8 mouse cellular contexts compared by ENCODE assay signal in the genomic region with DNA sequence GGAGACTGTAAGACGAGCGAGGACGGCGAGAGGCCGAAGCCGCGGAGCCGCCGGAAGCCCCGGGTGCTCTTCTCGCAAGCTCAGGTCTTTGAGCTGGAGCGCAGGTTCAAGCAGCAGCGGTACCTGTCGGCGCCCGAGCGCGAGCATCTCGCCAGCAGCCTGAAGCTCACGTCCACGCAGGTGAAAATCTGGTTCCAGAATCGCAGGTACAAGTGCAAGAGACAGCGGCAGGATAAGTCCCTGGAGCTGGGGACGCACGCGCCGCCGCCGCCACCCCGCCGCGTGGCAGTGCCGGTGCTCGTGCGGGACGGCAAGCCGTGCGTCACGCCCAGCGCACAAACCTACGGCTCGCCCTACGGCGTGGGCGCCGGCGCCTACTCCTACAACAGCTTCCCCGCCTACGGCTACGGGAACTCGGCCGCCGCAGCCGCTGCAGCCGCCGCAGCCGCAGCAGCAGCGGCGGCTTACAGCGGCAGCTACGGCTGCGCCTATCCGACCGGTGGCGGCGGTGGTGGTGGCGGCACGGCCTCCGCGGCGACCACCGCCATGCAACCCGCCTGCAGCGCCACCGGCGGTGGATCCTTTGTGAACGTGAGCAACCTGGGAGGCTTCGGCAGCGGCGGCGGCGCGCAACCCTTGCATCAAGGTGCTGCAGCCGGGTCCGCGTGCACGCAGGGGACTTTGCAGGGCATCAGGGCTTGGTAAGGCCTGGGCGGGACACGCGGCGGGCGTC. TPM values are rescaled to one million over a fixed set of nuclear protein-coding genes. Genes with fewer than 3 reads are reported as not detected.
DNase-seq lines count a peak whose midpoint lies in the region; ATAC-seq and TF ChIP-seq lines count a peak whose summit lies in the region.

No protein-coding gene starts in this region.

- peaks cover 16% of the 10 kb centered on the region for H3K4me1 ChIP-seq in lung, embryonic 16.5 days (replicated peaks; ENCODE audit: control insufficient read depth, insufficient read depth, low read length)
- peaks cover 48% of the 10 kb centered on the region for H3K4me1 ChIP-seq in embryonic facial prominence, embryonic 15.5 days
- H3K4me1 ChIP-seq in intestine, postnatal 0 days (replicated peaks; ENCODE audit: control insufficient read depth, insufficient read depth, low read length) = 0 out of 2 replicates have a peak, but pooled peaks cover 3% of the 10 kb centered on the region
- H3K4me1 ChIP-seq in neural tube, embryonic 14.5 days (ENCODE audit: control insufficient read depth, insufficient read depth, low read length) = 0 out of 2 replicates have a peak, but pooled peaks cover 3% of the 10 kb centered on the region

- ATAC-seq in lung, embryonic 16.5 days (ENCODE audit: low read depth) = no peak
- no peak for ATAC-seq in embryonic facial prominence, embryonic 15.5 days (ENCODE audit: insufficient number of reproducible peaks, low FRiP score, low TSS enrichment, low read depth)
- no peak for ATAC-seq in intestine, postnatal 0 days
- ATAC-seq in neural tube, embryonic 14.5 days (ENCODE audit: low read depth) = no peak
- ATAC-seq in megakaryocyte-erythroid progenitor cell, adult 5-6 weeks (replicated peaks; ENCODE audit: low FRiP score, low TSS enrichment, poor library complexity, severe bottlenecking) = no peak

- no peaks in the 10 kb centered on the region for H3K36me3 ChIP-seq in lung, embryonic 16.5 days (ENCODE audit: control insufficient read depth, insufficient read depth, low read length)
- no peaks in the 10 kb centered on the region for H3K36me3 ChIP-seq in embryonic facial prominence, embryonic 15.5 days
- 0 out of 2 replicates have a peak, but pooled peaks cover 7% of the 10 kb centered on the region for H3K36me3 ChIP-seq in intestine, postnatal 0 days (ENCODE audit: control insufficient read depth, insufficient read depth)
- no peaks in the 10 kb centered on the region for H3K36me3 ChIP-seq in neural tube, embryonic 14.5 days (ENCODE audit: control insufficient read depth, insufficient read depth, low read length)

- H3K9me3 ChIP-seq in lung, embryonic 16.5 days (ENCODE audit: control insufficient read depth, low read length) = no peaks in the 10 kb centered on the region
- no peaks in the 10 kb centered on the region for H3K9me3 ChIP-seq in embryonic facial prominence, embryonic 15.5 days (replicated peaks)
- no peaks in the 10 kb centered on the region for H3K9me3 ChIP-seq in intestine, postnatal 0 days (ENCODE audit: control insufficient read depth)
- no peaks in the 10 kb centered on the region for H3K9me3 ChIP-seq in neural tube, embryonic 14.5 days (ENCODE audit: control insufficient read depth, low read length)

- H3K9ac ChIP-seq in lung, embryonic 16.5 days (ENCODE audit: low read length) = no peak overlapping the region
- H3K9ac ChIP-seq in embryonic facial prominence, embryonic 15.5 days = no peak overlapping the region
- peak overlapping the region; percentile 65 for H3K9ac ChIP-seq in intestine, postnatal 0 days (ENCODE audit: low read depth, low read length)
- no peak overlapping the region for H3K9ac ChIP-seq in neural tube, embryonic 14.5 days (replicated peaks; ENCODE audit: low read depth, low read length)

- no peak overlapping the region for H3K27ac ChIP-seq in lung, embryonic 16.5 days (ENCODE audit: low read length)
- H3K27ac ChIP-seq in embryonic facial prominence, embryonic 15.5 days (replicated peaks) = no peak overlapping the region
- H3K27ac ChIP-seq in intestine, postnatal 0 days (ENCODE audit: low read depth, low read length) = peak overlapping the region; percentile 41; the same call in 1 of the 2 replicates
- no peak overlapping the region for H3K27ac ChIP-seq in neural tube, embryonic 14.5 days (ENCODE audit: low read depth, low read length)

- peak overlapping the region; percentile 33 for H3K4me3 ChIP-seq in lung, embryonic 16.5 days (ENCODE audit: low read length)
- peak overlapping the region; percentile 36 for H3K4me3 ChIP-seq in embryonic facial prominence, embryonic 15.5 days (replicated peaks)
- peak overlapping the region; percentile 54 for H3K4me3 ChIP-seq in intestine, postnatal 0 days (ENCODE audit: low read depth, low read length)
- H3K4me3 ChIP-seq in neural tube, embryonic 14.5 days (ENCODE audit: low read depth, low read length) = peak overlapping the region; percentile 4; the same call in 1 of the 2 replicates

- 0 out of 2 replicates have a peak, but pooled peaks have one; percentile 9 for TF ChIP-seq CTCF in intestine, postnatal 0 days (IDR thresholded peaks at IDR 0.05; ENCODE audit: low read depth)

- no peak for DNase-seq in lung, postnatal 25 days (ENCODE audit: low spot score)
- DNase-seq in adrenal gland, postnatal 4 days (ENCODE audit: low spot score in 2 of 2) = no peak
- no peak for DNase-seq in c-Kit-positive CD71-positive TER-119-positive erythroid progenitor cells, embryonic 14.5 days (ENCODE audit: low spot score)

- under 1% methylated on average over 84 of the region's 92 CpGs for WGBS in lung, embryonic 16.5 days
- under 1% methylated on average over 82 of the region's 92 CpGs for WGBS in embryonic facial prominence, embryonic 15.5 days
- WGBS in intestine, postnatal 0 days = under 1% methylated on average over 91 of the region's 92 CpGs
- under 1% methylated on average over 89 of the region's 92 CpGs for WGBS in neural tube, embryonic 14.5 days

- peaks cover 98% of the 10 kb centered on the region for H3K27me3 ChIP-seq in lung, embryonic 16.5 days (ENCODE audit: control insufficient read depth, insufficient read depth, low read depth, low read length)
- peaks cover 99% of the 10 kb centered on the region for H3K27me3 ChIP-seq in embryonic facial prominence, embryonic 15.5 days
- H3K27me3 ChIP-seq in intestine, postnatal 0 days (replicated peaks; ENCODE audit: control insufficient read depth, insufficient read depth, low read length) = peaks cover 79% of the 10 kb centered on the region
- peaks cover 61% of the 10 kb centered on the region for H3K27me3 ChIP-seq in neural tube, embryonic 14.5 days (ENCODE audit: control insufficient read depth, insufficient read depth, low read length)

- H3K4me2 ChIP-seq in lung, embryonic 16.5 days (ENCODE audit: low read depth, low read length) = peak overlapping the region; percentile 54
- H3K4me2 ChIP-seq in embryonic facial prominence, embryonic 15.5 days (replicated peaks) = peak overlapping the region; percentile 49
- peak overlapping the region; percentile 75 for H3K4me2 ChIP-seq in intestine, postnatal 0 days (replicated peaks; ENCODE audit: low read depth)
- peak overlapping the region; percentile 27; the same call in 1 of the 2 replicates for H3K4me2 ChIP-seq in neural tube, embryonic 14.5 days (ENCODE audit: low read depth, low read length)

RNA-seq across cellular contexts. Expression of a gene that starts 2.4 kb away (rescaled TPM):
- polyA plus RNA-seq in lung, embryonic 16.5 days (2015; fragmentation: Nextera tagmentation; extraction: Ambion mirVana) = not detected in 2 replicates
- polyA plus RNA-seq in embryonic facial prominence, embryonic 15.5 days (2015; fragmentation: Nextera tagmentation; extraction: Ambion mirVana) = 2.7 and 3.4 TPM in 2 replicates
- polyA plus RNA-seq in intestine, postnatal 0 days (2015; fragmentation: Nextera tagmentation; extraction: Ambion mirVana) = 54.3 and 56.9 TPM in 2 replicates
- not detected in 2 replicates for polyA plus RNA-seq in neural tube, embryonic 14.5 days (2014; fragmentation: Nextera tagmentation; extraction: Ambion mirVana)
- total RNA-seq in adrenal gland, postnatal 4 days (2021) = under 1 TPM in 1 of 2 experiments, not detected in 1; 0.28 TPM
- not detected in 2 replicates for total RNA-seq in megakaryocyte-erythroid progenitor cell, adult 5-6 weeks (2014; fragmentation: Nextera tagmentation)
- total RNA-seq in megakaryocyte-erythroid progenitor cell, adult 5-6 weeks (2017) = not detected in 2 replicates

Comparison
In these comparisons a context has a peak if more than half of its experiments do, and no peak if none do; other contexts are left out.
1. H3K4me3 ChIP-seq: peak in every context shown above with its lines; median percentile 54 in intestine, postnatal 0 days; 36 in embryonic facial prominence, embryonic 15.5 days; 33 in lung, embryonic 16.5 days; 4 in neural tube, embryonic 14.5 days.
2. RNA of a gene that starts 2.4 kb away (polyA plus RNA-seq): 54.3 to 56.9 TPM in intestine, postnatal 0 days; 2.7 to 3.4 TPM in embryonic facial prominence, embryonic 15.5 days, not detected in lung, embryonic 16.5 days and not detected in neural tube, embryonic 14.5 days; every median in the first group is over 10 times any median in the second.
3. Peak in every context shown above with its lines, with median percentiles within 50 percentile points of each other: H3K4me2 ChIP-seq.